Mouse (Mus musculus) kidney, postnatal 36 days (tissue): Measurements from ENCODE around the gene Rph3al.

Experiments
- DNase-seq, 2 experiments: peaks; one replicate each; pipeline ENCODE4 v3.0.0; 2021 to 2022; ENCODE audit warnings: mixed read lengths in 2 of 2

The Rph3al gene

GRCm38 (mm10) chr11:75904982-75905381 is 33.2 kb downstream of the Rph3al start:
- peak; percentile 65 to 90 for DNase-seq

- DNase-seq, result peak; percentile 29 to 36
Measured at GRCm38 (mm10) chr11:75904501-75904900, 33.7 kb downstream of the Rph3al start.

GRCm38 (mm10) chr11:75903486-75903885 is 34.7 kb downstream of the Rph3al start:
- DNase-seq, result peak; percentile 20 to 73

DNA sequence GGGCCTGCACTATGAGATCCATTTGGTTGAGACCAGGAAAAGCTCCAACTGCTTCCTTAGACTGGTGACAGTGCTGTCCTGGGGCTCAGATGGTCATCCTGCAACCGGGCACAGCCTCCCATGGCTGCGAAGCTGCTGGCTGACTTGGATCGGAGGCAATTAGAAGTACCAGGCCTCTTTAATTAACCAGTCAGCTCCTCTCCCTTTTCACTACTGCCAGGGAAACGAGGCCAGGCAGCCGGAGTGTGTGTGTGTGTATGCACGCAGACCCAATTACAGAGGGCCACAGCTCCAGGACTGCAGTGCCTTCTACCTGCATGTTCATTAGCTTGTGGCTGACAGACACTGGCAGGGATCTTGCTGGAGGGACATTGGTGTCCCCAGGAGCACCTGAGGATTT is 36.9 kb downstream of the Rph3al start:
- DNase-seq, result no peak

DNA sequence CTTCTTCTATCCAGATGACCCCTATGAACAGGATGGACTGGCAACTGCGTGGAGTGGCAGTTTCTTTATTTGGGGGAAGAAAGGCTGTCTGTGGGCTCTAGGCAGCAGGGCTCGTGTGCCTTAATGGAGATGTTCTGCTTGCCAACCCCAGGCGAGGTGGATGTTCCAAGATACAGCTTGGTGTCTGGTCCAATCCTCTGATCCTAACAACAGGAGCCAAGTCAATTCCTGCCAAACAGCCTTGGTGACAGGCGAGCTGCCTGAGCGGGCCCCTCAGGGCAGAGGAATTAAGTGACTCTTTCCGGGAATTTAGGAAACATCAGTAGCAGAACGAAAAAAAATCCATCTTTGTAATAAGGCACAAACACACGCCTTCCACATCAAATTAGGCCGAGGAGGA is 38.6 kb downstream of the Rph3al start:
- DNase-seq, result no peak

- DNase-seq, result no peak
Measured at GRCm38 (mm10) chr11:75898532-75898931, 39.7 kb downstream of the Rph3al start.

DNA sequence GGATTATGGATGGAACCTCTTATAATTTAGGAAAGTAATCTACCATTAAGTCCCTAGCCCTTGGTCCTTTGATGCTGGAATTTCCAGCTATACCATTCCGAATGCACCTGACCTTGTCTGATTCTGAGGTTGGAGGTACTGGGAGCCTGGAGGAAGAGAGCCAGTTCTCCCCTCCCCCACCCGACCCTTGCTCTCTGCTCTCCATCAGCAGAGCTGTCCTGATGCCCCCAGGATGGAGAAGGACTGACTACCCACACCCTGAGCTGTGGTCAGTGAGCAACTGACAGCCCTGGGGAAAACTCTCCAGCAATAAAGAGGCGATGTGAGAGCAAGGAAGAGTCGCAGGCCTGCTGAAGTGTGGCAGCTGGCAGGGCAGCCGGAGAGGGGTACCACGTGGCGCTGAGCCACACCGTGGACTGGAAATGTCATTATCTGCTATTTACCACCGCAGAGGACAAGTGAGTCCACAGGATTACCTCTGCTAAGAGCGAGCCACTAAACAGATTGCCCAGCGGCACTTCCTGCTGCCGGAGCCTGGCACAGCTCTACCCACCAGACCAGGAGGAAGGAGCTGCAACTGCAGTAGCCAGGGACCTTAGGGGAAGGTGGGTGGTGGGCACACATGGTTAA is 43.3 kb downstream of the Rph3al start:
- DNase-seq, result peak in 1 of 2 experiments; percentile 42

GRCm38 (mm10) chr11:75893956-75894355 is 44.3 kb downstream of the Rph3al start:
- no peak for DNase-seq

- no peak for DNase-seq
Measured at GRCm38 (mm10) chr11:75887349-75887748, 50.9 kb downstream of the Rph3al start.

DNA sequence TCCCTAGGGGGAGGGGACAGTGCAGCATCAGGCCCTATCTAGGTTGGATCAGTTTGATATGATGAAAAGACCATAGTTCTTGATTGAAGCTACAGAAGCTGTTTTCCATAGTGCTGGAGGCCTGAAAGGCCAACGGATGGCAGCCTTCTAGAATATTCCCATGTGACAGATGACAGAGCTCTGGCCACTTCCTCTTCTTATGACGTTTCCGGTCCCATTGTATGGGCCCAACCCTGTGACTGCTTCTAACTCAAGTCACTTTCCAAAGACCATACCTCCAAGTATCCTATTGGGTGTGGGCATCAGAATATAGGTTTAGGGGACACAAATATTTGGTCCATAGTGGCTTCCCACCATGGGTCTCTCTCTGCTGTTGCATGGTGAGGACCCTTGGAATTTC is 57.0 kb downstream of the Rph3al start:
- DNase-seq, result no peak

GRCm38 (mm10) chr11:75880064-75880463 is 58.2 kb downstream of the Rph3al start:
- peak; percentile 42 to 64 for DNase-seq

DNA sequence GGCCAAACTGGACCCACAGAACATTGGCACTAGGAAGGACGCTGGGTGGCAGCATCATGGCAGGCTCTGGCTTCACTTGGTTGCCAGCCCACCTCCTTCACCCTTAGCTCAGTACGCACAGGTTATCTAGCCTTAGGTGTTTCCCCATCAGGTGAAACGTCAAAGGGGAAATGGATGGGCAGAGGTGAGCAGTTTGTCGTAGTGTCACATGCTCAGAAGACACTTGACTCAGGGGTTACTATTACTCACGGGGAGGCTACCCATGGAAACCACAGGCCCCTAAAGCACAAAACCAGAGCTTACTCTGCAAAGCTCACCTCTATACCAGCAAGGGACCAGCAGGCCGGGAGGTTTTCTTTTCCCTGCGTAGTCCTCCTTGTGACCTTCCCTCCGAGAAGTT is 59.8 kb downstream of the Rph3al start:
- no peak for DNase-seq

GRCm38 (mm10) chr11:75876043-75876780 is 62.0 kb downstream of the Rph3al start:
- no peak for DNase-seq

DNA sequence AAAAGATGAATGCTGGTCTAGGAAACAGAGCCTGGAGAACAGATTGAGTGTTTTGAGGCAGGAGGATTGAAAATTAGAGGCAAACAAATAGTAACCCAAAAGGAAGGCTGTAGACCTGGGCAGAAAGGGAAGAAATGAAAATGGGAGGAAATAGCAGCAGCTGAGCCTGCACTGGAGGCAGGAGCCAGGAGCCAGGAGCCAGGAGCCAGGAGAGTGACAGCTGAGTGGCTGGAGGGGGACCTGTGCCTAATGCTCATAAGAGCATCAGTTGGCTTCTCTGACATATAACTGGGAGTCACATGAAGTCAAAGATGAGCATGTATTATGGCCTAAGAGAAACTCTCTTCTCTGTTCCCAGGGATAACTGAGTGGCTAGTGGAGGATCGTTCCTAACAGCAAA is 66.5 kb downstream of the Rph3al start:
- no peak for DNase-seq

DNA sequence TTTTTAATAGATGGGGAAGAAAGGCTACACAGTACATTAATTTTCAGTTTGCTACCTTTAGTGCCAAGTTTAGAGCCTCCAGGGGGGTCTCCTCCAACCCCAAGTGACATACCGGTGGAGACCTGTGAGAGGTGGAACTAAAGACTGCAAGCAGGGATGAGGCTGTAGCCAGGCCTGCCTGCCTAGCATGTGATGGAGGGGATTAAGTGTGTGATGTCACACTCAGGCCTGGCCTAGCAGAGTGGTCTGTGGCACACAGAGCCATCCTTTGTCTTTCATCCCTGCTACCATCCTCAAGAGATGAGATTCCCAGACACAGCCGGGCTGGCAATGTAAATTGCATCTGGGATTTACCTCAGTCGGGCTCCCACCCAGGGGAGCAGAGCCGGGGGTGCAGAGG is 67.3 kb downstream of the Rph3al start:
- no peak for DNase-seq

DNA sequence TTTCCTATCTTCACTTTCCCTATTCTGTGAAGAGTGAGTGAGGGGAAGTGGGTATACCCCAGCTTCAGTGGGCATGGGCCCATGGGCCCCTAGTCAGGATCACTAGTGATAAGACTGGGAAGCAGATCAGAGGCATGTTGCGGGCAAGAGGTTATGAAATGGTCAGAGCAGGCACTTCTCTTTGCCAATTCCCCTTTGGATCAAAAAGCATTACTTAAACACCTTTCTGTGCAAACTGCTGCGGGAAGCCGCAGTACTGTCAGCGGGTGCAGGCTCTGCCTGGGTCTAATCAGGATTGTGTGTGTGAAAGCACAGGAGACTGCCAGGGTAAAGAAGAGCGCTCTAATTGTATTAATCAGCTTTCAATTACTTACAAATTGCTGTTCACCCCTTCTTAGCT is 67.8 kb downstream of the Rph3al start:
- no peak for DNase-seq

- no peak for DNase-seq
Measured at GRCm38 (mm10) chr11:75869898-75870297, 68.3 kb downstream of the Rph3al start.

DNA sequence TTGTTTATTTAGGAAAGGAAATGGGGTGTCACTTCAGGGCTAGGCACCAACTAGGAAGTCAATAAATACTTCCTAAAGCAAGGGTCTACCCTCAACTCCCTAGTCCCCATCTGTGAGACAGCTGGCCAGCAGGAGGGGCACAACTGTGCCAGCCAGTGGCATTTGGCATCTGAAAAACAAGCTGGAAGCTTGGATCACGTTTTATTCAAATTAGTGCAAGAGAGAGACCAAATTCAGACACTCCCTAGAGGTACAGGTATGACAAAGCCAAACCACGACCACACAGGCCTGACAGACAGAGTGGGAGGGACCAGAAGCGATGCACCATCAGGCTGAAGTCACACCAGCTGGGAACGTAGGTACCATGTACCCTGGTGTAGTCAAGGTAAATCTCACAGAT is 71.4 kb downstream of the Rph3al start:
- DNase-seq, result no peak

DNA sequence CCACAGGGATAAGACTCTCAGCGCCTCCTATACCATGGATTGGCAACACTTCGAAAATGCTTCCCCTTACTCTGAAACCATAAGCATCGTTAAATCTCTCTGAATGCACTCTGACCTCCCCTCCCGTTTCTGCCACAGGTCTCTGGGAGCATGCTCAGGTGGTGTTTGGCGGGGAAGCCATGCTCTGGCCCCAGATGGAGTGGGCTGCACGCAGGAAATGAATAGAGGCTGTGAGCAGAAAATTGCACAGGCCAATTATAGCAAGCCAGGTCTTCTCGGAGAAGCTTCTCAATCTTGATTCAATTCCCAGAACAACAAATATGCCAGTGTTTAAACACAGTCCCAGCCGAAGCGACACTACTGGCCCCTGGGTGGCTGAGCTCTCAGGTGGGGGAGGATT is 72.4 kb downstream of the Rph3al start:
- DNase-seq, result no peak

- DNase-seq, result no peak
Measured at GRCm38 (mm10) chr11:75865253-75865619, 73.0 kb downstream of the Rph3al start.

DNA sequence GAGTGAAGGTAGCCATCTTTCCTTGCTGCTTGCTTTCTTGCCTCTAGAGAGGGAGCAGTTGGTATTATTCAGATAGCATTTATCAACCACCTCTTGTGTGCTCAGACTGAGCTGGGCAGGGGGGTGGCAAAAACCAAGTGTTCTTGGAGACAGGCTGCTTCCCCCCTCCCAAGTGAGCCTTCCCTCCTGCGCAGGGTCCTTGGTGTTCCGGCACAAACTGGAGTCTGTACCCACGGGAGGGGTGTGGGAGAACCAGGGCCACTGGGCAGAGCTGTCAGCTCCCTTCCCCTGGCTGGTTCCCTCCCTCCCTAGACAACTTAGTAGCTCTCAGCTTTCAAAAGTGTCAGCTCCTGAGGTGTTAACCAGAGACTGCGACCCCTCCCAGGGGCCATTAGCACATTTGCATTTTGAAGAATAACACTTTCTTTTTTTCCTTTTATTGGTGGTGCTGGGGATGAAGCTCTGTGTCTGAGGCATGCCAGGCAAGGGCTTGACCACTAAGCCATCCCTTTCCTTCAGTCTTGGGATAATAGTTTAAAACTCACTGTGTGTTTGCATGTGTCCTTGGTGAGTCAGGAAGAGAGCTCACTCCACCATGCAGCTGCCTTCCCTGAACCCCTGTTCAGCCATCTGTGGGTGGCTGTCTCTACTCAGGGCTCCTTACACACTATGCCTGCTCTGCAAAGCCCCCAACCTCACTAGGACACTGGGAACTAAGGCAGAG is 73.5 kb downstream of the Rph3al start:
- no peak for DNase-seq

GRCm38 (mm10) chr11:75862466-75862865 is 75.8 kb downstream of the Rph3al start:
- no peak for DNase-seq

DNA sequence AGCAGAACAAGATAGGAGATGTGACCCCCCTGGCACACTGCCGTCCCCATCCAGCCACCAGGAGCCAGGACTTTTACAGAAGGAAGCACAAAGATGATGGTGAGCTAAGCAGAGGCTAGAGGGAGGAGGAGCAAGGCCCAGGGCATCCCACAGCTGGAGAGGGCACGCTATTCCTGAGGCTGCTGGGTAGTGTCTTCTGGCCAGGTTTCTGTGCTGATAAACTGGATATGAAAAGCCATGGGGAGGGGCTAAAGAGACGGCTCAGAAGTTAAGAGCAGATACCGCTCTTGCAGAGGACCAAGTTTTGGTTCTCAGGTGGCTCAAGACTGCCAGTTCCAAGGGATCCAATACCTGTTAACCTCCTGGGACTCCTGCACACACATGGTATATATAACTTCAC is 76.6 kb downstream of the Rph3al start:
- no peak for DNase-seq

GRCm38 (mm10) chr11:75861213-75861612 is 77.0 kb downstream of the Rph3al start:
- DNase-seq, result no peak
